Mouse (Mus musculus) c-Kit-negative CD71-positive TER-119-positive erythroid progenitor cells, embryonic 14.5 days (primary cell): ENCODE data around the gene Lrriq4.
"Not testable (repeated sequence)": the region's sequence is repeated elsewhere in the genome, so short reads cannot be mapped to it uniquely, and the experiment has no call there.

ENCODE experiments used
- DNase-seq: peaks from one replicate; pipeline ENCODE4 v3.0.0-alpha.2; 2013; ENCODE audit warnings: low read depth, low spot score

The Lrriq4 gene

GRCm38 (mm10) chr3:30683190-30683589, 38.9 kb downstream of the Lrriq4 start:
- no peak for DNase-seq

DNA sequence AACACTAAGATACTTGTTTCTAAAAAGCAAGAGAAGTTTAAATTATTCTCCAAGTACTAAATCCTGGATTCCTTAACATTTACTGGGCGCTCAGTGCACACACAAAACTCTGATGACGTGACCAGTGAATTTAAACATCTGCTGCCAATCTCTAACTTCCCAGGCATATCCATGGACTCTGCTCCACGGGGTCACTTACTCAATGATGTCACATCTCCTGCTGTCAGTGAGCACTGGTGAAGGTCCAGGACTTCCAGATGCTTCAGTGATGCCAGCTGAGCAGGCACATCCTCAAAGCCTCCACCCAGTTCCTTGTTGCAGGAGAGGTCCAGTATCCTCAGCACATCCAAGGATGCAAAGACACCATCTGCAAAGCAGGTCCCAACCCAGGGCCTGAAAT, 42.9 kb downstream of the Lrriq4 start:
- DNase-seq, result no peak

DNA sequence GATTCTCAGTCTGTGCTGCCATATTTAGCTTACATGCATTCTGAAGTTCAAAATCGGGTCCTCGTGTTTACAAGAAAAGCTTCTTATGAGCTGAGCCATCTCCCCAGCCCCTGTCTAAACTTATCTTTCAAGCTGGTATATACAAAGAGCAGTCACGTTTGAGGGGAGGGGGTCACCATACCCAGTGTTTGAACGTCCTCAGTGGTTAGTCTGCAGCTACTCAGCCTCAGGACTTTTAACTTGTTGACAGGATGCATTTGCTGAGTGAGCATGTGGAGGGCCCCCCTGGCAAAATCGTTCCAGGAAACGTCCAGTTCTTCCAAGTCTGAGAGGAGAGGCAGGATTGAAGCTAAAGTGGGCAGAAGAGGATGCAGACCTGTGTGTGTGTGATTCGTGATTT, 46.7 kb downstream of the Lrriq4 start:
- DNase-seq, result no peak

- no peak for DNase-seq
These were observed 51.4 kb downstream of the Lrriq4 start for GRCm38 (mm10) chr3:30695661-30696060.

- peak; percentile 35 for DNase-seq
These were observed 52.0 kb downstream of the Lrriq4 start for GRCm38 (mm10) chr3:30696346-30696745.

GRCm38 (mm10) chr3:30697891-30698290, 53.6 kb downstream of the Lrriq4 start:
- no peak for DNase-seq

DNA sequence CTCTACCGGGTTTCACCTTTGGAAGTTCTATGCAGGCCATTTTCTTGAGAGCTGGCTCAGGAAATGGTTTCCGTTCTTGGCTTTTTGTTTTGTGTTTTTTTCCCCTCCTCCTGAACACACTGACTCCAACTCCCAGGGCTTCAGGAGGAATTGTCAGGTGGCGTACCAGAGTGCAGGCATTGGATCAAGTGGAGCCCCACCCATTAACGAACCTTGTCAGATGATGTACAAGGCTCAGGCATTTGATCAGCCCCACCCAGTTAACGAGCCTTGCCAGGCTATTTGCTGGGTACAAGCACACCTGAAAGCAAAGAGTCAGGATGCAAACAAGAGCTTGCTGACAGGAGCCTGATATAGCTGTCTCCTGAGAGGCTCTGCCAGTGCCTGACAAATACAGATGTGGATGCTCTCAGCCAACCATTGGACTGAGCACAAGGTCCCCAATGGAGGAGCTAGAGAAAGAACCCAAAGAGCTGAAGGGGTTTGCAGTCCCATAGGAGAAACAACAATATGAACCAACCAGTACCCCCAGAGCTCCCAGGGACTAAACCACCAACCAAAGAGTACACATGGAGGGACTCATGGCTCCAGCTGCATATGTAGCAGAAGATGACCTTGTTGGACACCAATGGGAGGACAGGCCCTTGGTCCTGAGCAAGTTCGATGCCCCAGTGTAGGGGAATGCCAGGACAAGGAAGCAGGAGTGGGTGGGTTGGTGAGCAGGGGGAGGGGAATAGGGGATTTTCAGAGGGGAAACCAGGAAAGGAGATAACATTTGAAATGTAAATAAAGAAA, 55.6 kb downstream of the Lrriq4 start, which contains the start of gene Lrrc31:
Lrrc31 (minus strand) TSS at position 133 of the 795 bp plus-strand sequence.
- not testable (repeated sequence) for DNase-seq

- no peak for DNase-seq
These were observed 61.7 kb downstream of the Lrriq4 start for GRCm38 (mm10) chr3:30705977-30706376.

DNA sequence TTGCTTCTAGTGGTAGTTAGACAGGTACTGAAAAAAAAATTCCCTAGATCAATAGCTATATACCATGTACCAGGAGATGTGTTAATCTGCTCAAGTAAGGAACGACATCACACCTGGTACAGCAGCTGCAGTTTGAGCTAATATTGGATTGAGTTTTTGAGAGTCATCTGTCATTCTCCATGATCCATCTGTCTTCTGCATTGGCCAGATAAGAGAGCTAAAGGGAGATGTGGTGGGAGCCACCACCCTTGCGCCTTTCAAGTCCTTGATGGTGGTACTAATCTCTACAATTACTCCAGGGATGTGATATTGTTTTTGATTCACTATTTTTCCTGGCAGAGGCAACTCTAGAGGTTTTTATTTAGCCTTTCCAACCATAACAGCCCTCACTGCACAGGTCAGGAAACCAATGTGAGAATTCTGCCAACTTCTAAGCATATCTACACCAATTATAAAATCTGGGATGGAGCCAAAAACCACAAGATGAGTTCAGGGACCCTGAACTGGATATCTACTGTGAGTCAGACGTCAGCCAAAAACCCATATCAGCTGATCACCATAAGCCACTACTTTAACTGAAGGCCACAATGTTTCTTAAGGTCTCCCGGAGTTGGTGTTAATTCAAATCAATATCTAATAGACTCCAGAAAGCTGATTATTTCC, 62.4 kb downstream of the Lrriq4 start:
- peak; percentile 6 for DNase-seq

GRCm38 (mm10) chr3:30710191-30710590, 65.9 kb downstream of the Lrriq4 start:
- DNase-seq, result no peak

DNA sequence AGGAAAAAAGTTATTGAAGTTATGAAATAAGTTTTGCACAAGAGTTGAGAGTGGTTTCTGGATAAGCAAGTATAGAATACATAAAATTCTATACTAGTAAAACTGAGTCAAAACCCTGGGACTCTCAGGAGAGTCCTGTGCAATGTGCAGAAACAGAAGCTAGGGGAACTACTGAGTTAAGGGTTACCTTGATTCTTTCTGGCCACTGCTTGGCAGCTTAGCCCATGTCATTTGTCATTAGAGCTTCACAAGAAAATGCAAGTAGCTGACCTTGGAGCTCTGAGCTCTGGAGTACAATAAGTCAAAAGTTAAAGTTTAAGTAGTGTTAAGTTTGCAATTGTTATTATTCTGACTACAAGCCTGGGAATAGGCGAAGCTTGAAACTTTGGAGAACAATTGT, 69.0 kb downstream of the Lrriq4 start:
- no peak for DNase-seq

DNA sequence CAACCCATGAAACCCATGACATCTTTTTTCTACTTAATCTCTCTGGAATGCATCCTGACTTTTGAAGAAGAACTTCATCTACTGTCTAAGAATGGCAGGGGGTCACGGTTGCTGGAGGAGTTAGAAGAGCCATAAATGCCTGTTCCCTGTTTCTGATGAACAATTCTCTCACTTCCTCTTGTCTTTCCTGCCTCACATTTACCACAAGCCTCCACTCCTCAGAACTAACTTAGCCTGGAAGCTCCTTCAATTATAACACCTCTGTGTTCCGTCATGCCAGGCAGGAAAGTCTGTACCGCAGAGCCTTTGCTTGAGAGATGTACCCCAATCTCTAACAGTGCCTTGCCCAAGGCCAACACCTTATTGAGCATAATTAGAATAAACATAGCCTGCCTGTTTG, 74.3 kb downstream of the Lrriq4 start:
- DNase-seq, result no peak
